Mouse (Mus musculus) heart, adult 2 months (tissue): ENCODE measurements around the gene Barx1.

Source experiments
- CTCF ChIP-seq: fragments of 200-600 bp; IDR thresholded peaks from 2 replicates; pipeline ENCODE4 v1.8.1; 2022; ENCODE audit warnings: antibody characterized with exemption, mild to moderate bottlenecking, moderate library complexity
- POLR2A ChIP-seq: fragments of 200-500 bp; IDR thresholded peaks from 2 replicates; pipeline ENCODE4 v1.6.1; 2011; ENCODE audit warnings: mild to moderate bottlenecking, low read depth, low read length, control low read depth; ENCODE audit not compliant: insufficient read depth

- TF ChIP-seq CTCF, result no peak
- no peak for TF ChIP-seq POLR2A
Observed at GRCm38 (mm10) chr13:48706385-48706951, 43.7 kb downstream of the Barx1 start.
